Mouse (Mus musculus) frontal cortex, postnatal 25 days (tissue): Measurements from ENCODE around the gene Glra1.

Experiments
- DNase-seq, 2 experiments: peaks; one replicate each; pipeline ENCODE4 v3.0.0; 2022; ENCODE audit warnings: low spot score in 2 of 2

Glra1 gene

GRCm38 (mm10) chr11:55518806-55519674 lies 89.0 kb downstream of the Glra1 start:
- peak; percentile 55 to 77 for DNase-seq

GRCm38 (mm10) chr11:55517666-55518065 lies 90.3 kb downstream of the Glra1 start:
- DNase-seq, result no peak

GRCm38 (mm10) chr11:55511374-55511773 lies 96.6 kb downstream of the Glra1 start:
- no peak for DNase-seq

GRCm38 (mm10) chr11:55505485-55505884 lies 102.5 kb downstream of the Glra1 start:
- DNase-seq, result no peak

GRCm38 (mm10) chr11:55502886-55503285 lies 105.1 kb downstream of the Glra1 start:
- no peak for DNase-seq

- DNase-seq, result no peak
Observed at GRCm38 (mm10) chr11:55501955-55502531, 106.0 kb downstream of the Glra1 start.

- no peak for DNase-seq
Observed at GRCm38 (mm10) chr11:55497885-55498284, 110.1 kb downstream of the Glra1 start.

GRCm38 (mm10) chr11:55496158-55496557 lies 111.8 kb downstream of the Glra1 start:
- no peak for DNase-seq

- DNase-seq, result no peak
Observed at GRCm38 (mm10) chr11:55485443-55485842, 122.6 kb downstream of the Glra1 start.

- no peak for DNase-seq
Observed at GRCm38 (mm10) chr11:55473219-55473618, 134.8 kb downstream of the Glra1 start.

- DNase-seq, result no peak
Observed at GRCm38 (mm10) chr11:55471467-55471866, 136.5 kb downstream of the Glra1 start.

GRCm38 (mm10) chr11:55470761-55471160 lies 137.2 kb downstream of the Glra1 start:
- no peak for DNase-seq

- no peak for DNase-seq
Observed at GRCm38 (mm10) chr11:55469923-55470691, 137.9 kb downstream of the Glra1 start.

GRCm38 (mm10) chr11:55469048-55469843 lies 138.8 kb downstream of the Glra1 start, which contains the start of gene G3bp1:
TSS of gene G3bp1 (plus strand) at chr11:55469685.
- DNase-seq, result peak; percentile 99

- no peak for DNase-seq
Observed at GRCm38 (mm10) chr11:55468611-55469047, 139.4 kb downstream of the Glra1 start.

- DNase-seq, result no peak
Observed at GRCm38 (mm10) chr11:55468012-55468411, 140.0 kb downstream of the Glra1 start.

GRCm38 (mm10) chr11:55465177-55465576 lies 142.8 kb downstream of the Glra1 start:
- DNase-seq, result no peak

GRCm38 (mm10) chr11:55464707-55465106 lies 143.3 kb downstream of the Glra1 start:
- DNase-seq, result no peak
